Mouse (Mus musculus) embryonic facial prominence, embryonic 15.5 days (tissue): ENCODE results near the gene Elf1. TPM values are rescaled to one million over a fixed set of nuclear protein-coding genes. Genes with fewer than 3 reads are reported as not detected.

Experiments
- ATAC-seq: fragments of 200-750 bp; cut with Nextera tagmentation; 2 replicates; pipeline ENCODE4 v1.8.0; 2017; ENCODE audit warnings: low read depth, moderate TSS enrichment; ENCODE audit not compliant: insufficient number of reproducible peaks, low FRiP score, low TSS enrichment
- H3K27ac ChIP-seq: fragments of 300-500 bp; sonication (generic); replicated peaks from 2 replicates; pipeline ENCODE4 v1.5.1; 2015; ENCODE audit warnings: mild to moderate bottlenecking, inconsistent platforms
- H3K27me3 ChIP-seq: fragments of 300-500 bp; sonication (generic); 2 replicates; pipeline ENCODE4 v1.6.1; 2015; ENCODE audit warnings: inconsistent platforms
- H3K36me3 ChIP-seq: fragments of 300-500 bp; sonication (generic); 2 replicates; pipeline ENCODE4 v1.6.1; 2015; ENCODE audit warnings: mild to moderate bottlenecking, inconsistent platforms
- H3K4me1 ChIP-seq: fragments of 300-500 bp; sonication (generic); 2 replicates; pipeline ENCODE4 v1.6.1; 2015; ENCODE audit warnings: inconsistent platforms
- H3K4me2 ChIP-seq: fragments of 300-500 bp; sonication (generic); replicated peaks from 2 replicates; pipeline ENCODE4 v1.6.1; 2015; ENCODE audit warnings: mild to moderate bottlenecking, inconsistent platforms
- H3K4me3 ChIP-seq: fragments of 300-500 bp; sonication (generic); replicated peaks from 2 replicates; pipeline ENCODE4 v1.5.1; 2015; ENCODE audit warnings: mild to moderate bottlenecking, inconsistent platforms
- H3K9ac ChIP-seq: fragments of 300-500 bp; sonication (generic); 2 replicates; pipeline ENCODE4 v1.6.1; 2015; ENCODE audit warnings: inconsistent platforms
- H3K9me3 ChIP-seq: fragments of 300-500 bp; sonication (generic); replicated peaks from 2 replicates; pipeline ENCODE4 v1.6.1; 2016; ENCODE audit warnings: inconsistent platforms
- WGBS: fragments of 180-500 bp; shearing (Covaris S2); methylation state at CpG from one replicate; pipeline ENCODE4 v1.1.7; 2015; 5-methylcytosine and 5-hydroxymethylcytosine counted together
- polyA plus RNA-seq: library from polyadenylated mRNA; unstranded; fragments of >200 nt; fragmentation: Nextera tagmentation; extraction: Ambion mirVana; gene quantifications from 2 replicates; pipeline ENCODE4 v1.2.1, GENCODE M21; 2015

Elf1 gene
- polyA plus RNA-seq, 1 experiment from 2014 or later, result 18.5 TPM

DNA sequence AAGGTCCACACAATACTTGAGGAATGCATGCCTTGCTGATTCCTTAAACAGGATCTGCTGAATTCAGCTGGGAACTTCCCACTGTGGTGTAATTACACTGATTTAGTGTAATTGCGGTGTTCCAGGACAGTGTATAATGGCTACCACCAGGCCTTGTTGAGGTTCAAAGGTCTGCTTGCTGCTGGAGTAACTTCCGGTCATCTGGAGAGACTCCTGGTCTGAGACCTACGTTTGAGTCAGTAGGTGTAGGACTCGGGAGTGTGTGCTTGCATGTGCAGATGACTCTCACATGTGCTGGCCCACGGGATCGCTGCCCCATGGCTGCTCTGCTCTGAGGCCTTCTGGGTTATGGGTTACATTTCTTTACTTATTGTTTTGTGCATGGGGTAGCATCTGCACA lies 13.4 kb downstream of the Elf1 start:
- no peaks in the 10 kb centered on the region for H3K27me3 ChIP-seq
- no peak overlapping the region for H3K27ac ChIP-seq
- H3K36me3 ChIP-seq, result 0 out of 2 replicates have a peak, but pooled peaks cover 4% of the 10 kb centered on the region
- no peaks in the 10 kb centered on the region for H3K4me1 ChIP-seq
- 55% methylated on average over 6 of the region's 6 CpGs for WGBS
- no peak for ATAC-seq
- no peak overlapping the region for H3K4me3 ChIP-seq
- no peaks in the 10 kb centered on the region for H3K9me3 ChIP-seq
- no peak overlapping the region for H3K9ac ChIP-seq
- H3K4me2 ChIP-seq, result no peak overlapping the region

GRCm38 (mm10) chr14:79499326-79499725 lies 18.3 kb downstream of the Elf1 start:
- H3K27me3 ChIP-seq, result no peaks in the 10 kb centered on the region
- no peak overlapping the region for H3K4me3 ChIP-seq
- WGBS, result 71% methylated on average over 9 of the region's 9 CpGs
- H3K4me2 ChIP-seq, result no peak overlapping the region
- no peaks in the 10 kb centered on the region for H3K9me3 ChIP-seq
- H3K9ac ChIP-seq, result no peak overlapping the region
- H3K27ac ChIP-seq, result no peak overlapping the region
- H3K36me3 ChIP-seq, result 0 out of 2 replicates have a peak, but pooled peaks cover 6% of the 10 kb centered on the region
- no peak for ATAC-seq
- peaks cover 7% of the 10 kb centered on the region; the same call in 1 of the 2 replicates for H3K4me1 ChIP-seq

DNA sequence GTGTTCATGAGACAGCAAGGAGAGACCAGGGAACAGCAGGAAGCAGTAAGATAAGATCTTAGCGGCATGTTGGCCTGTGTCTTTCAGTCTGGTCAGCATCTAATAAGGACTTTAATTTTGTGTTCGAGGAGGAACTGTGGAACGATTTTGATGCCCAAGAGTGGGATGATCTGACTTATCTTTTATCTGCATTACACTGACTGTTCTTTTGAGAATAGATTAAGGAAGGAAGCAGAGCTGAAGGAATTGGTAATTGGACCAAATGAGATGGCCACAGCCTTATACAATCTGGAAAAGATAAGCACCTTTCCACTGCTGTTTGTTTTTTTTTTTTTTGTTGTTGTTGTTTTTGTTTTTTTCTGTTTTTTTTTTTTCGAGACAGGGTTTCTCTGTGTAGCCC lies 19.8 kb downstream of the Elf1 start:
- Histone ChIP-seq H3K9me3 (no peaks in the 10 kb centered on the region), H3K9ac (no peak overlapping the region), H3K4me1 (peaks cover 7% of the 10 kb centered on the region; the same call in 1 of the 2 replicates), H3K36me3 (0 out of 2 replicates have a peak, but pooled peaks cover 6% of the 10 kb centered on the region), H3K4me3 (no peak overlapping the region), H3K4me2 (no peak overlapping the region), H3K27ac (no peak overlapping the region), H3K27me3 (no peaks in the 10 kb centered on the region)
- ATAC-seq, result no peak
- 76% methylated on average over 4 of the region's 4 CpGs for WGBS

- WGBS, result 42% methylated on average over 5 of the region's 5 CpGs
- Histone ChIP-seq H3K9ac (no peak overlapping the region), H3K27me3 (no peaks in the 10 kb centered on the region), H3K4me2 (no peak overlapping the region), H3K9me3 (no peaks in the 10 kb centered on the region), H3K4me3 (no peak overlapping the region), H3K4me1 (peaks cover 7% of the 10 kb centered on the region; the same call in 1 of the 2 replicates), H3K27ac (peak overlapping the region; percentile 5; the same call in 1 of the 2 replicates), H3K36me3 (0 out of 2 replicates have a peak, but pooled peaks cover 6% of the 10 kb centered on the region)
- ATAC-seq, result no peak
Measured at GRCm38 (mm10) chr14:79503371-79504075, 22.5 kb downstream of the Elf1 start.

DNA sequence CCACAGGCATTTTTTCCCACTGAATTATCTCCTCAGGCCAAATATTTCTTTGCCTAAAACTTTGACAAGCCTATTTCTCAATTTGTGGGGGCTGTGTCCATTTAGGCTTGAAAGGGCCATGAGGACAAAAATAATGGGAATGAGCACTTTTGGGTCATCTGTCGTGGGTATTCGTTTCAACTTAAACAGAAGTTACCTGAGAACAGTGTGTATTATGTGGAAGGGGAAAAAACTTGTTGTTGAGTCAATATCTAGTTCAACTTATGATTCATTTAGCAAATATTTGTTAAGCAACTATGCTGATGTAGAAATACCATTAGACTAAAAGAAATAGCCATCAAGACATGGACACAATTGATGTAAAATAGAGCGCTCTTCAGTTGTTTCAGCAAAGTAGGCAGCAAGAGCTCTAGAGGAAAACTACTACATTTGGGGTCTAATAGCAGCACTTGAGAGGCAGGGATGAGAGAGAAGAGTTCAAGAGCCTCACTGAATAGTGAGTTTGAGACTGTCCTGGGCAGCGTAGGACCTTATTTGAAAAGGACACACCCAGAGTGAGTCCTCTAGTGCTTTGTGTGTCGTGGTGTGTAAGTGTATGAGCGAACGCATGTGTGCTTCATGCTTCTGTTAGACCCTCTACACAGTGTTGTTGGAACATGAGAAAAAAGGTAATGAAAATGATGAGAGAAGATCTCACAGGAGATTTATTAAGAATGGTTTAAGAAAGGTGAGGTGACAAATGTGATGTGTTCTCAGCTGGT lies 23.4 kb downstream of the Elf1 start:
- Histone ChIP-seq H3K4me2 (no peak overlapping the region), H3K9ac (no peak overlapping the region), H3K9me3 (no peaks in the 10 kb centered on the region), H3K36me3 (0 out of 2 replicates have a peak, but pooled peaks cover 6% of the 10 kb centered on the region), H3K27me3 (no peaks in the 10 kb centered on the region), H3K27ac (0 out of 2 replicates have a peak overlapping the region, but pooled peaks have one; percentile 5), H3K4me1 (peaks cover 7% of the 10 kb centered on the region; the same call in 1 of the 2 replicates), H3K4me3 (no peak overlapping the region)
- no peak for ATAC-seq
- 94% methylated on average over 7 of the region's 7 CpGs for WGBS

GRCm38 (mm10) chr14:79506207-79506606 lies 25.2 kb downstream of the Elf1 start:
- Histone ChIP-seq H3K4me1 (peaks cover 7% of the 10 kb centered on the region; the same call in 1 of the 2 replicates), H3K4me3 (no peak overlapping the region), H3K36me3 (0 out of 2 replicates have a peak, but pooled peaks cover 4% of the 10 kb centered on the region), H3K27me3 (no peaks in the 10 kb centered on the region), H3K9ac (no peak overlapping the region), H3K9me3 (no peaks in the 10 kb centered on the region), H3K4me2 (no peak overlapping the region), H3K27ac (no peak overlapping the region)
- no peak for ATAC-seq
- 60% methylated on average over 9 of the region's 9 CpGs for WGBS

DNA sequence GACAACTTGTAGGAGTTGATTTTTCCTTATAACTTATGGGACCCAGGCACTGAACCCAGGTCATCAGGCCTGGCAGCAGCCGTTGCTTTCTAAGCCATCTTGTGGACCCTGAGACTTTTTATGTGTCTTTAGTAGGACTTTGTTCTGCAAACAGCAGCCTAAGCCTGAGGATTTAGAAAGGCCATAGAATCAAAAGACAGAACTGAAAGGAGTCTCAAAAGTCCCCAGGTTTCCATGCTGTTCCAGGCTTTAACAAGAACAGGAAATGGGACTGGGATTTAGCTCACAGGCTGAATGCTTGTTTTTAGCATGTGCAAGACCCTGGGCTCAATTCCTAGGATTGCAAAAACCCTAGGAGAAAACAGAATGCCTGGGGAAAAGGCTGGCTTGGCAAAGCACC lies 26.9 kb downstream of the Elf1 start:
- Histone ChIP-seq H3K9me3 (no peaks in the 10 kb centered on the region), H3K36me3 (no peaks in the 10 kb centered on the region), H3K9ac (no peak overlapping the region), H3K4me3 (no peak overlapping the region), H3K4me2 (no peak overlapping the region), H3K27me3 (no peaks in the 10 kb centered on the region), H3K27ac (no peak overlapping the region), H3K4me1 (peaks cover 7% of the 10 kb centered on the region; the same call in 1 of the 2 replicates)
- ATAC-seq, result no peak
- WGBS, result 81% methylated on average over 1 of the region's 1 CpGs

DNA sequence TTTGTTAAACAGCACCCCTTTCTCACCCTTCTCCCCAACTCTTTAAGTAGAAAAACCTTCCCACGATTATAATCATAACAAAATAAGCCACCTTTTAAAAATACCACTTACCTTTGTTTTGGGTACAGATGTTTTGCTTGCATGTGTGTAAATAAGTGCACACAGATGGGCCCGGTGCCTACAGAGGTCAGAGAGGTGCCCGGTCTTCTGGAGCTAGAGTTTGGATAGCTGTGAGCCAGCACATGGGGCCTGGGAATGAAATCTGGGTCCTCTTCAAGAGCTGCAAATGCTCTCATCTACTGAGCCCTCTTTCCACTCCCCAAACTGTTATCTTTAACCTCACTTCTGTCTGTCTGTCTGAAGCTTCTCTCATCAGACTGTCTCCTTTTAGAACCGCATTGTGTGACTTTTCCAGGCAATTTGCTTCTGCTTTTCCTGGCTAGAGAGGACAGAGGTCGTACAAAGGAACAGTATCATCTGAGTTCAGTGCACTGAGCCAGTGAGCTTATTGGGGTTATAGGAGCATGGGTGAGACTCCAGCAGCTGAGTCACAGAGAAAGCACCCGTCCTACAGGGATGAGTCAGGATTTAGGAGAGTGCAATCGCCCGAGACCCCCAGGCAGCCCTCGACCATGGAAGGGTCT lies 27.8 kb downstream of the Elf1 start:
- Histone ChIP-seq H3K4me1 (peaks cover 4% of the 10 kb centered on the region; the same call in 1 of the 2 replicates), H3K36me3 (no peaks in the 10 kb centered on the region), H3K27me3 (no peaks in the 10 kb centered on the region), H3K4me2 (no peak overlapping the region), H3K9me3 (no peaks in the 10 kb centered on the region), H3K9ac (no peak overlapping the region), H3K4me3 (no peak overlapping the region), H3K27ac (no peak overlapping the region)
- 73% methylated on average over 9 of the region's 9 CpGs for WGBS
- no peak for ATAC-seq

DNA sequence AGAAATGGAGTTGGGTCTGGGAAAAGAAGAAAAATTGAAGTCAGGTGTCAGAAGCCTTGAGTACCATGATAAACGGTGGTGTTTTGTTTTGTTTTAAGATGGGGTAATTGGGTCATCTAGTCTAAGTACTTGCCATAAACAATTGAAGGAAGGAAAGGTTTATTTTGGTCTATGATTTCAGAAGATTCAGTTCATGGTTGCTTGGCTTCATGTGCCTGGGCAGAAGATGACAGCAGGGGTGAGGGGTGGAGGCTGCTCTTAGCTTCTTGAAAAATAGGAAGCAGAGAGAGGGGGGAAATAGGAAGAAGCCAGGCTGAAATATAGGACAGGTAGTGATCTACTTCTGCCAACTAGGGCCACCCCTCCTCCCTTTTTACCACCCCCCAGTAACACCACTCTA lies 30.5 kb downstream of the Elf1 start:
- H3K36me3 ChIP-seq, result no peaks in the 10 kb centered on the region
- no peaks in the 10 kb centered on the region for H3K27me3 ChIP-seq
- H3K4me1 ChIP-seq, result no peaks in the 10 kb centered on the region
- WGBS, result 63% methylated on average over 1 of the region's 1 CpGs
- no peak for ATAC-seq
- H3K27ac ChIP-seq, result no peak overlapping the region
- H3K9ac ChIP-seq, result no peak overlapping the region
- no peaks in the 10 kb centered on the region for H3K9me3 ChIP-seq
- no peak overlapping the region for H3K4me3 ChIP-seq
- no peak overlapping the region for H3K4me2 ChIP-seq

GRCm38 (mm10) chr14:79513951-79514350 lies 33.0 kb downstream of the Elf1 start:
- no peak for ATAC-seq
- WGBS, result 75% methylated on average over 2 of the region's 2 CpGs

GRCm38 (mm10) chr14:79515100-79515499 lies 34.1 kb downstream of the Elf1 start:
- 70% methylated on average over 8 of the region's 8 CpGs for whole genome bisulfite sequencing
- Histone ChIP-seq H3K4me2 (no peak overlapping the region; the same call in 1 of the 2 replicates), H3K4me3 (peak overlapping the region; percentile 28), H3K4me1 (peaks cover 6% of the 10 kb centered on the region; the same call in 1 of the 2 replicates), H3K27me3 (no peaks in the 10 kb centered on the region), H3K9ac (no peak overlapping the region), H3K27ac (peak overlapping the region; percentile 44; the same call in 1 of the 2 replicates), H3K36me3 (no peaks in the 10 kb centered on the region), H3K9me3 (no peaks in the 10 kb centered on the region)
- ATAC-seq, result no peak

More at GRCm38 (mm10) chr14:79513951-79514350, 33.0 kb downstream of the Elf1 start:
- H3K27me3 ChIP-seq, result no peaks in the 10 kb centered on the region
- no peak overlapping the region for H3K27ac ChIP-seq
- H3K36me3 ChIP-seq, result no peaks in the 10 kb centered on the region
- H3K4me3 ChIP-seq, result no peak overlapping the region
- peaks cover 6% of the 10 kb centered on the region; the same call in 1 of the 2 replicates for H3K4me1 ChIP-seq
- no peaks in the 10 kb centered on the region for H3K9me3 ChIP-seq
- no peak overlapping the region for H3K4me2 ChIP-seq
- no peak overlapping the region for H3K9ac ChIP-seq
